Mouse (Mus musculus) brain, embryonic 18.5 days (tissue): ENCODE data around the gene Gm9972.

Experiments
- DNase-seq: peaks from one replicate; pipeline ENCODE4 v3.0.0-alpha.2; 2012; ENCODE audit warnings: low read depth, low spot score

The Gm9972 gene

DNA sequence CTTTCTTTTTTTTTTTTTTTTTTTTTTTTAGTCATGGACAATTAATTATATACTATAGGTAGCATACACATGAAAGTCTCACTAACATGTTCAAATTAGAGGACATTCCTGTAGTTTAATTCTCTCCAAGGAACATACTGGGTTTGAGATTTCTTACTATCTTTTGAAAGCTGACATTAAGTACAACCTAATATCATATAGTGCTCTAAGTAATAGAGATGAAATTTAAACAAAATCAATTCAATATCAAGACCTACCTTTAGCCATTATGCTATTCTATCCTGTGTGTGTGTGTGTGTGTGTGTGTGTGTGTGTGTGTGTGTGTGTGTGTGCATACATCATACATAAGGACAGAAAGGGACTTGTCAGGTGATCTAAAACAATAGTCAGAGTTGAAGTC, at the start of gene Gm9972:
Gene Gm9972 (plus strand): TSS at position 301 of the 400 bp plus-strand sequence.
- DNase-seq, result no peak

- no peak for DNase-seq
Observed at GRCm38 (mm10) chr11:42999188-42999587, 36.4 kb upstream of the Gm9972 start.

DNA sequence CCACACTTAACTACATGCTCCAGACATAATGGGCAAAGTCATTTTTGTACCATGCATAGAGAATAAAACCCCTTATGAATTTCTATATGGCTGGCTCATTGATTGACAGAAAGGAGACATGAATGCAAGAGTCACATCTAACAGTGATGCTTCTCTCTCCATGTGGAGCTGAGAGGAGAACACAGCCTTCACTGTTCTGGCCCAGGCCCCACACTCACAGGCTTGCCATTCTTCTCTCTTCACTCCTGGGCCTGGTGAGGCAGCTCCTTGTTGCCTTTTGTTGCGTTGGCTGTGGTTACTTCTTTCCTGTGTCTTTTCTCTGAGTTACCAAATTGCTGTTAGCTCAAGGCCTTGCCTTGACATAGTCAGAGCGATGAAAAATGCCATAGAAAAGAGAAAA, 23.6 kb upstream of the Gm9972 start:
- no peak for DNase-seq

DNA sequence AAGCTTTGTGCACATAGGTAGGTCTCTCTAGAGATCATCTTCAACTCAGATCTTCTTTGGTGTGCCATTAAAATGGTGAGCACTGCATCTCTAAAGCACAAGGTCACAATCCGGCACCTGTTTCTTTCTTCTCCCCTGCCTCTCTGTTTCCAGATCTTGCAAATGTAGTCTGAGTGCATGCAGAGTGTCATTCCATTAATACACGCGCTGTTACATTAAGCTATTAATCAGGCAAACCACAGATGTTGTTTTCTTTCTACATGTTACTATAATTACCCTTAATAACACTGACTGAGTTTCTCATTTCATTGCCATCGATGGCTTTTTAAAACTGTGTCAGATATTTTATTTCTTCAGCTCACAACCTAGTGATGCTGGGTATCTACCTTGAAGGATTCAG, 22.6 kb upstream of the Gm9972 start:
- no peak for DNase-seq

DNA sequence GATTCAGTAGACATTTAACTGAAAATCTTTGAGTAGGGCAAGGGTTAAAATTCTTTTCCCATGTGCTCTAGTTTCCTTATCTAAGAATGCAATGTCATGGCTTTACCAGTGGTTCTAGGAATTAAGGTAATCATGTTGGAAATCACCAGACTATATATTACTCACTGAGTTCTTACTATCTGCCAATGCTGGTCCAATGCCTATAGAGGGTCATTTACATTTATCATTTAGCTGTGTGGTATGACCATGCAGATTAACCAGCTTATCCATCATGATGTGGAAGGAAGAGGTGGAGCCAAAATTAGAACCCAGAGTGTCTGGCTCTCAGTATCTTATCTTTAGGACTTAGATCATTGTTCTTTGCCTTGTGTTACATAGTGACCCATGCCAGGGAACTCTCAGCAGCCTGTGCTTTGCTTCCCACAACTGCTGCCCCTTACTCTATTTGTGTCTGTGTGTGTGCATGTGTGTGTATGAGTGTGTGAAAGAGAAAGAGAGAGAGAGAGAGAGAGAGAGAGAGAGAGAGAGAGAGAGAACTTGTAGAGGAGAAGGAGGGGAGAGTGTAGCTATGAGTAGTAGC, 12.3 kb upstream of the Gm9972 start:
- no peak for DNase-seq

DNA sequence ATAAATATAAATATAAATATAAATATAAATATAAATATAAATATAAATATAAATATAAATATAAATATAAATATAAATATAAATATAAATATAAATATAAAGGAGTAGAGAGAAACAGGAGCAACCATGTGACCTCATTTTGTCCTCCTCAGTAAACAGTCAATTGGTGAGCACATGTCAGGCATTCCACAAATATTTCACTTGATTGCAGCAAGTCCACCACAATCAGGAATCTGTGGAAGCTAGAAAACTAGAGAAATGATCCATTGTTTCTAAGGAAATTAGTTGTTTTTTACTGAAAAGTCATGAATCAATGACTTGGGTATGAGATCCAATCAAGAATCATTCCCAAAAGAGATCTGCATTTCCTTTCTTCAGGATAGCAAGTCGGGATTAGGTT, 5.7 kb upstream of the Gm9972 start:
- no peak for DNase-seq

GRCm38 (mm10) chr11:43032141-43032540, 3.4 kb upstream of the Gm9972 start:
- no peak for DNase-seq

DNA sequence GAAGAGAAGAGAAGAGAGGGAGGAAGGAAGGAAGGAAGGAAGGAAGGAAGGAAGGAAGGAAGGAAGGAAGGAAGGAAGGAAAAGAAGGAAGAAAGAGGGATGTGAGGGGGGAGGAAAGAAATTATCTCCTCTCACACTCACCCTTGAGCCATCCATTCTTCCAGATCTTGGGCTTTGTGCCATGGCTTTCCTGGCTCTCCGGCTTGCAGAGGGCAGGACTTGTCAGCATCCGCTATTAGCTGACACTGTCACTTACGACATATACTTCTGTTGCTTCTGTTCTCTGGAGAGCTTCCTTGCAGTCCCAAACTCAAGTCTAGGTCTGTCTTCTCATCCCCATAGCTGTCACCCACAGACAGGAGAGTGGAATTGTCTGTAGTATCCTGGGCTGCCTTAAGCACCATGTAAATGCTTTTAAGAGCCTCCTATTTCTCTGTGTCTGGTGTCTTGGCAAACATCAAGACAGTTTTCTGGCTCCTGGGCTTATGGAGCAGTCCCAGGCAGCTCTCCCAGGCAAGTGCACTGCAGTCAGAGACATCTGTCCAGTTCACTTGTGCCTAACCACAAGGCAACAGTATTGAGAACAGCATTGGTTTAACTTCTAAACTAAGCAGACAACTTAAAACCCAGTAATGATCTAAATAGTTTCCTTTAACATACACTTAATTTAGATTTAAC, 10.5 kb downstream of the Gm9972 start:
- DNase-seq, result peak; percentile 10

DNA sequence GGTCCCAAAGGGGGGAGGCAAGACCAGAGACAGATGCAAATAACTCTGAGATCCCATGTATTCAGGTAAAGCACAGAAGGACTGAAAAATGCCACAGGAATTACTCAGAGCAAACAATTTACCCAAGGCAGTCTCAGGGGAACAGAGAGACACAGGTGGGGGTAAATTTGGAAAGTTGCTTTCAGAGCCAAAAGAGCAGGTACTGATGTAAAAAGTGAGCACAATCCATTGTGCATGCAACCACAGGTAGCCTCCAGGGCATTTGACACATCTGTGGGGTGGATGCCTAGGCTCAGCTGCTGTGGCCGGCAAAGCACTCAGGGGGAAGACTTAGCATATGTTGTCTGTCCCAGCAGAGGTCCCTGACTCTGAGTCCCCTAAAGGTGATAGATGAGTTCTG, 13.8 kb downstream of the Gm9972 start:
- DNase-seq, result no peak

GRCm38 (mm10) chr11:43054972-43055371, 19.4 kb downstream of the Gm9972 start:
- no peak for DNase-seq

- DNase-seq, result peak; percentile 18
Observed at GRCm38 (mm10) chr11:43059437-43059970, 24.0 kb downstream of the Gm9972 start.

GRCm38 (mm10) chr11:43062286-43062685, 26.7 kb downstream of the Gm9972 start:
- DNase-seq, result peak; percentile 32

DNA sequence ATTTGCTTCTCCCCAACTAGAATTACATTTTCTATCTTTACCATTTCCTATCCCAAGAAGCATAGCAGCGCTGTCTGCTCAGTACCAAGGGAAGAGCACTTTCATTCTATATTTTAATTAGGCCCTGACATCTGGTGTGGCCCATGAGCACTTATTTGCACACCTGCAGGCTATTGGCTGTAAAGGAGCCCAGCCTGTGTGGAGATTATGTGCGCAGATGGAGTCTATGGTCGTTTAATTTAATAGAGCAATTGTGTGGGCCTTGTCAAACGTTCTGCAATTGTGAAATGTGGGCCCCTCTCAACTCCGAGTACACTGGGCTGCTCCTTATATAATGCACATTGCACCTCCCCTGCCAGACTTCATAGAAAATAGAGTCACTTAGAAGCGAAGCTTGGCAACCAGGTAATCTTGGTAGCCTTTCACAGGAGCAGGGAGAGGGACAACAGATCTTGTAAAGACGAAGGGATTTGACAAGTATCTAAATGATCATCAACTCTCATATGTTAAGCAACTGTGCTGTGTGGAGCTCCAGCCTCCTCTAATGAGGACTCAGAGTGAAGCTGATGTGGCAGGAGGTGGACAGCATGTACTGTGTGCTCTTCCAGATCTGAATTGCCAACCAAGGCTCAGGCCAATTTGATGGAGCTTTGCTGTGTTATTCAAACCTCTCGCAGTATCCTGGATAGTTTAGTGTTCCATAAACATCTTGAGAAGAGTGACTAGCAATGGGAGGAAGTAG, 50.9 kb downstream of the Gm9972 start:
- DNase-seq, result no peak
